Mouse (Mus musculus) limb, embryonic 14.5 days (tissue): ENCODE measurements at regions not wholly inside any gene's neighbourhood (a gene's known extent, or its start where the extent isn't known, plus 50 kb on each side); places are given as distances from the start of the nearest gene placed in this dataset.

Source experiments
- ATAC-seq: fragments of 200-750 bp; cut with Nextera tagmentation; 2 replicates; pipeline ENCODE4 v1.8.0; 2017; ENCODE audit warnings: low read depth, moderate number of reproducible peaks, moderate TSS enrichment; ENCODE audit not compliant: low FRiP score
- DNase-seq: peaks from one replicate; pipeline ENCODE4 v3.0.0-alpha.2; 2015; ENCODE audit warnings: low spot score
- H3K27ac ChIP-seq: fragments of 300-500 bp; sonication (generic); replicated peaks from 2 replicates; pipeline ENCODE4 v1.5.1; 2014; ENCODE audit warnings: low read depth, mild to moderate bottlenecking, low read length, moderate library complexity, mixed read lengths
- H3K27me3 ChIP-seq: fragments of 300-500 bp; sonication (generic); 2 replicates; pipeline ENCODE4 v1.6.1; 2014; ENCODE audit warnings: low read length, mixed read lengths; ENCODE audit not compliant: control insufficient read depth, insufficient read depth
- H3K36me3 ChIP-seq: fragments of 300-500 bp; sonication (generic); 2 replicates; pipeline ENCODE4 v1.6.1; 2014; ENCODE audit warnings: mild to moderate bottlenecking, low read length, moderate library complexity, mixed read lengths; ENCODE audit not compliant: control insufficient read depth, insufficient read depth
- H3K4me1 ChIP-seq: fragments of 300-500 bp; sonication (generic); 2 replicates; pipeline ENCODE4 v1.6.1; 2014; ENCODE audit warnings: antibody characterized with exemption, low read length, mixed read lengths; ENCODE audit not compliant: control insufficient read depth, insufficient read depth
- H3K4me2 ChIP-seq: fragments of 300-500 bp; sonication (generic); replicated peaks from 2 replicates; pipeline ENCODE4 v1.6.1; 2014; ENCODE audit warnings: low read depth, mild to moderate bottlenecking, low read length, moderate library complexity; ENCODE audit not compliant: severe bottlenecking
- H3K4me3 ChIP-seq: fragments of 300-500 bp; sonication (generic); replicated peaks from 2 replicates; pipeline ENCODE4 v1.5.1; 2014; ENCODE audit warnings: low read length
- H3K9ac ChIP-seq: fragments of 300-500 bp; sonication (generic); 2 replicates; pipeline ENCODE4 v1.6.1; 2014; ENCODE audit warnings: mild to moderate bottlenecking, low read depth, low read length, moderate library complexity; ENCODE audit not compliant: severe bottlenecking
- H3K9me3 ChIP-seq: fragments of 300-500 bp; sonication (generic); 2 replicates; pipeline ENCODE4 v1.6.1; 2016; ENCODE audit warnings: low read length; ENCODE audit not compliant: control insufficient read depth
- POLR2A ChIP-seq: fragments of 200-500 bp; IDR thresholded peaks from 2 replicates; pipeline ENCODE4 v1.8.0; 2012; ENCODE audit warnings: inconsistent platforms, mild to moderate bottlenecking, moderate library complexity, borderline replicate concordance; ENCODE audit not compliant: insufficient read depth, insufficient read length; ENCODE audit errors: extremely low read depth
- WGBS: fragments of 180-500 bp; shearing (Covaris S2); extraction: QIAGEN DNeasy Blood & Tissue Kit; methylation state at CpG from one replicate; pipeline ENCODE4 v1.1.7; 2014; 5-methylcytosine and 5-hydroxymethylcytosine counted together

DNA sequence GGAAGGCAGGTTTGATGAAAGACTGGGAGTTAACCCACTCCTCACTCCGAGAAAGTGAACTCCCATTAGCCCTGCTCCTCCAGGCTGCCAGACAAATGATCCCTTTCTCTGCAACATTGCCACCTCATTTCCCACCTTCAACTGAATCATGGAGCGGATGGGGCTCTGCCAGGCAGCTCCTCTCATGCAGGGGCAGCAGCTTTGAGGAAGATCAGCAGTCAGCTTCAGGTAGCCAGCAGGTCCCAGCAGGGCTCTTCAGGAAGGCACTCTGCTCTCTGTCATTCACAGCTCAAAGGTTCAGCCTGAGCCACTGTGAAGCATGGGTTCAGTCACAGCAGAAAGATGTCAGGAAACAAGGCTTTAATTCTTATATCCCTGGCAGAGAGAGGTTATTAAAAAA lies 282.9 kb downstream of the Sv2b start:
- no peak overlapping the region for H3K27ac ChIP-seq
- no peak overlapping the region for H3K4me2 ChIP-seq
- H3K4me1 ChIP-seq, result no peaks in the 10 kb centered on the region
- no peaks in the 10 kb centered on the region for H3K9me3 ChIP-seq
- no peaks in the 10 kb centered on the region for H3K36me3 ChIP-seq
- DNase-seq, result no peak
- H3K4me3 ChIP-seq, result no peak overlapping the region
- TF ChIP-seq POLR2A, result no peak
- 17% methylated on average over 2 of the region's 2 CpGs for WGBS
- no peaks in the 10 kb centered on the region for H3K27me3 ChIP-seq
- ATAC-seq, result no peak
- no peak overlapping the region for H3K9ac ChIP-seq

DNA sequence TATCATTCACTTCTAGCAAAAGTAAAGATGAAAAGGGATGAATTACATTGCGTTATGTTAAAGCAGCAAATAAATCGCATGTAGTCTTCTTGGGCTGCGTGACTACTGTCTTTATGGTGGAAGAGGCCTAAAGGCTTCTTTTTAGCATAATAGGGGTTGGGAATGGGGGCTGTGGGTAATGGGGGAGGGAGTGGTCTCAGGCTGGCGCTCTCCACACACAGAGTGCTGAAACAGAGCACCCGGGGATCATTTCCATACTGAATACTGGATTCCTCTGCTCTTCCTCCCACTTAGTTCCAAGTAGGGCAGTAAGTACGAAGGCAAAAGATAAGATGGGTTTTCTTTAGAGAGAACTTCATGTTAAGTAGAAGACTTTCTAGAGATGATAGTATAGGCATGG lies 287.1 kb downstream of the Sv2b start:
- Histone ChIP-seq H3K4me2 (no peak overlapping the region), H3K27me3 (no peaks in the 10 kb centered on the region), H3K9me3 (no peaks in the 10 kb centered on the region), H3K27ac (no peak overlapping the region), H3K9ac (no peak overlapping the region), H3K4me1 (no peaks in the 10 kb centered on the region), H3K4me3 (no peak overlapping the region), H3K36me3 (no peaks in the 10 kb centered on the region)
- TF ChIP-seq POLR2A, result no peak
- DNase-seq (no peak), ATAC-seq (no peak)
- 47% methylated on average over 6 of the region's 6 CpGs for WGBS

DNA sequence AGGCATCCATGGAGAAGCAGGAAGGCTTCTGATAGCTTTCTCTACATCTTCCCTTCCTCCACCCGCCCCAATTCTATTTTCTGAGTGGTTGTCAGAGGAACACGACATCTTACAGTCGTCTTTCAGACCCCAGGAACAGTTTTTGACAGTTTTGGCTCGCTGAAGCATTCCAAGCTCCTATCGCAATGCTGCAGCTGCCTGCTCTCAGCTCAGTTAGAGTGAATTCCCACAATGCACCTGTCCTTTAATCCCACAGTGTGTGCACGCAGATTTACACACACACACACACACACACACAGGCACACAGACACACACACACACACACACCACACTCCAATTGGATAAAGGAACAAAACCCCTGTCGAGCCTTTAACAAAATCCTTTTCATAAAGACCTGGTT lies 290.4 kb downstream of the Sv2b start:
- Histone ChIP-seq H3K4me3 (no peak overlapping the region), H3K27me3 (no peaks in the 10 kb centered on the region), H3K4me1 (no peaks in the 10 kb centered on the region), H3K9me3 (no peaks in the 10 kb centered on the region), H3K36me3 (no peaks in the 10 kb centered on the region), H3K9ac (no peak overlapping the region), H3K27ac (no peak overlapping the region), H3K4me2 (no peak overlapping the region)
- ATAC-seq (no peak), DNase-seq (peak; percentile 16)
- 62% methylated on average over 7 of the region's 7 CpGs for WGBS
- TF ChIP-seq POLR2A, result no peak

DNA sequence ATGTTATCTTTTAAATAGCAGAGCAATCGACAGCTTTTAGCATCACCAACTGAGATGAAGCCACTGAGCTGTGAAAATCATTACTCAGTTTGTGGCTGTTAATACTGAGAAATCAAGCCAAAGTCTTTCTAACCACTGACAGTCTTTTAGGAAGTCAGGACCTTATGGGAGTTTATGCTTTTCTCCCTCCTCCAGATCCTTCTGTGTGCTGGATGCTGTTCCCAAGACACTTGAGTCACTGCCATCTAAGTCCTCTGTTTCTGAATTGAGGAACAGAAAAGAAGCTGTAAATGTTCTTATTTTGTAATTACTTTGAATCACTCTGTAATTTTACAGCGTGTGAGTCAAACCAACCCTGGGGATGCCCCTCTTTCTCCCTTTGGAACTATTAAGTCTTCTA lies 300.6 kb downstream of the Sv2b start:
- Histone ChIP-seq H3K9ac (no peak overlapping the region), H3K27me3 (no peaks in the 10 kb centered on the region), H3K4me3 (no peak overlapping the region), H3K4me2 (no peak overlapping the region), H3K4me1 (no peaks in the 10 kb centered on the region), H3K9me3 (no peaks in the 10 kb centered on the region), H3K36me3 (no peaks in the 10 kb centered on the region), H3K27ac (no peak overlapping the region)
- TF ChIP-seq POLR2A, result no peak
- 79% methylated on average over 2 of the region's 2 CpGs for WGBS
- no peak for ATAC-seq
- DNase-seq, result no peak

DNA sequence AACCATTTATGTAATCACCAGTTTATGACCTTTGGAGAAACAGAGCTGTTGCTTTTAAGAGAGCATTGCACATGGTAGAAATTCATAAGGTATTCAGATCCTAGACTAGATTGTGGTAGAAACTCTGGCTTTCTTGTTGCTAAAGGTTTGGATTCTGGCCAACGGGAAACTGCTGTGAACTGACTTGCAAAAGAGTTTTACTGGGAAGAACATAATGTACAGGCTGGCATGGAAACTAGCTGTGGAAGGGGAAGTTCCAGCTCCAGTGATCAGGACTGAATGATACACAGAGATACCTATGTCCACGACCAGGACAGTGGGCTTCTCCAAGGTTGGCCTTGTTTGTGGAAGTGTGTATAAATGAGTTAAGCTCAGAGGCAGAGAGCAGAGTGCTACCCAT lies 318.9 kb downstream of the Sv2b start:
- H3K4me3 ChIP-seq, result no peak overlapping the region
- TF ChIP-seq POLR2A, result no peak
- H3K9ac ChIP-seq, result no peak overlapping the region
- H3K36me3 ChIP-seq, result no peaks in the 10 kb centered on the region
- peaks cover 5% of the 10 kb centered on the region; the same call in 1 of the 2 replicates for H3K4me1 ChIP-seq
- no peaks in the 10 kb centered on the region for H3K27me3 ChIP-seq
- ATAC-seq (no peak), DNase-seq (peak; percentile 27)
- 55% methylated on average over 2 of the region's 2 CpGs for WGBS
- H3K9me3 ChIP-seq, result no peaks in the 10 kb centered on the region
- H3K27ac ChIP-seq, result no peak overlapping the region
- no peak overlapping the region for H3K4me2 ChIP-seq

DNA sequence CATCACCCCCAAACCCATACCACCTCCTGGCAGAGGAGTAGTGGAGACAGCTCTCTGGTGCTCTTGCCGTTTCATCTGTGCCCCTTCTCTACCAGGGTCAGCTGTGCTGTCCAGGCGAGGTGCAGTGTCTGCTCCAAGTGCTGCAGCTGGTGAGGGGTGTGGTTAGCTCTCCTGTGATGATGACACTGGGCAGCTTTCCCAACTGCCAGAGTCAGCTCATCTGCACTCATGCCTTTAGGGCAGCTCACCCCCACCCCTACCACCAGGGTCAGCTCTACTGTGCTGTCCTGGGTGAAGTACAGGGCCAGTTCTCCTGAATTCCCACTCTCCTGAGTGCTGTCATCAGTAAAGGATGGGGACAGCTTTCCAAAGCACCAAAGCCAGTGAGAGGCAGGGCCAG lies 329.6 kb downstream of the Sv2b start:
- DNase-seq, result no peak
- ATAC-seq, result no peak
- Histone ChIP-seq H3K27ac (no peak overlapping the region), H3K4me2 (no peak overlapping the region), H3K36me3 (no peaks in the 10 kb centered on the region), H3K4me3 (no peak overlapping the region), H3K9me3 (no peaks in the 10 kb centered on the region), H3K27me3 (no peaks in the 10 kb centered on the region), H3K4me1 (no peaks in the 10 kb centered on the region), H3K9ac (no peak overlapping the region)
- WGBS, result 38% methylated on average over 2 of the region's 2 CpGs
- TF ChIP-seq POLR2A, result no peak
